Mouse (Mus musculus): Measurements from ENCODE around the gene Polr2c.
"Not testable (repeated sequence)": the region's sequence is repeated elsewhere in the genome, so short reads cannot be mapped to it uniquely, and the experiment has no call there.

Gene Polr2c

DNA sequence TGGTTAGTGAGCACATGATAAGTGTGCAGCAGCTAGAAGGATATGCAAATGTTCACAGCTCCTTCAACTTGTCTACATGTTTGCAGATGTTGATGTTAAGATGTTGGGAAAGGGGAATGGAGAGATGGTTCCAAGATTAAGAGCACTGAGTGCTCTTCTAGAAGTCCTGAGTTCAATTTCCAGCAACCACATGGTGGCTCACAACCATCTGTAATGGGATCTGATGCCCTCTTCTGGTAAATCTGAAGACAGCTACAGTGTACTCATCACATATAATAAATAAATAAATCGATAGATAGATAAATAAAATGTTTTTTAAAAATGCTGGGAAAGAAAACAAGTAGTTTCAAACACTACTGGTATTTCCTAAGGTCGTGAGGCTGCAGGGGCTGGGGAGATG is 16.1 kb upstream of the Polr2c start:
- DNase-seq, result no peak

DNA sequence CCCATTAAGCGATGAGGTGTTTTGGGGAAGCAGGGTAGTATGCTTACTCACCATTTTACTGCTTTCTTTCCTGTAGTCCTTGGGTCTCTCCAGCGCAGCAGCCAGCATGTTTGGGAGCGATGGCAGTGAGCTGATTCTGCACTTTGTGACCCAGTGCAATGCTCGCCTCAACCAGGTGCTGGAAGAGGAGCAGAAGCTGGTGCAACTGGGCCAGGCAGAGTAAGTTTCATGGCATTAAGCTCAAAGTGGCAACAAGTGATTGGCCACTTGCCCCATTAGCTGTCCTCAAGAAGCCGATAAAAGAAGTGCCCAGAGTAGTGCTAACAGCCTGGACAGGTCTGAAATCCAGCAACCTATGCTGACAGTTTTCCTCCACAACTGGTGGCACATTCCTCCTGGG is 7.2 kb upstream of the Polr2c start:
- DNase-seq, result no peak

DNA sequence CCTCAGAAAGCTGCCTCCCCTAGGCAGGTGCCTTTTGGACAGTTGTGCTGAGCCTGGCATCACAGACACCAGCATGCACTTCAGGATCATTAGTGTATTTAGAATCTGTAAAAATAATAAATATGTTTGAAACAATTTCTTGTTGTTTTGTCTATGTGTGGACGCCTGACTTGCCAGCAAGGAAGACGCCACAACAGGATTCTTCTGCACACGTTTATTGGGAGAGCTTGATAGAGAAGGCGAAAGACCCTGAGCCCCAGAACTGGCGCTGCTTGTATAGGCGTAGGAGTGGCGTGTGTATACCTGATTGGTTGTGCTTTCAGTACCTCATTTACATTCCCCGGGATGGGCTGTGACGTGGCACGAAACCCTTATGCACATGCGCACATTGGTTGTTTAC is 2.5 kb upstream of the Polr2c start:
- not testable (repeated sequence) for DNase-seq

DNA sequence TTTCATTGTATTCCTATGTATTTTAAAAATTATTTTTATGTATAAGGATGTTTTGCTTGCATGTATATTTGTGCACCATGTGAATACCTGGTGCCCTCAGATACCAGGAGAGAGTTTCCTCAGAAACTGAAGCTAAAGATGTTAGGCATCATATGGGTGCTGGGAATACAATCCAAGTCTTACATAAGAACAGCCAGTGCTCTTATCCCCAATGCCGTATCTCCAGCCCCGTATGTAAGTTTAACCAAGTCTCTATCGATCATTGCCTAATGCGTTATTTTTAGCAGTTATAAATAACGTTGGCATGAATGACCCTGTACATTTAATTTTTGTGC is 272 bp upstream of the Polr2c start:
- no peak for DNase-seq

DNA sequence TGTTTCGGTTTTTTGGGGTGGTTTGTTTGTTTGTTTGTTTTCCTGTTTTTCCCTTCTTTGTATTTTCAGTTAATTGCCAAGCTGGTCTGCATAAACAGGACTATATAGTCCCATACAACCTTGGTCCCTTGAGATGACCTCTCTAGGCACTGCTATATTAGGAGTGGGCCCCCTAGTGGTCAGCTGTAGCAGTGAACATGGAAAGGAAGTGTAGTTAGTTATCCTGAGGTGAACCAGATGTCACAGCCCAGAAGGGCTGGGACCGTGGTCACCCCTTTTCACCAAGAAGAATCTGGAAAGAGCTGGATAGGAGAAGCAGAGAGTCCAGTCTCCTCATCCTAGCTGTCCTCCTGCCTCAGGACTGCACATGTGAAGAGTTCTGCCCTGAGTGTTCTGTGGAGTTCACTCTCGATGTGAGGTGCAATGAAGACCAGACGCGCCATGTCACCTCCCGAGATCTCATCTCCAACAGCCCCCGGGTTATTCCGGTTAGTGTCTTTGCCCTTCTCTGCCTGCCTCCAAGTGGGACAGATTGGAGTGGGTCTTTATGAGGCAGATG is 4.2 kb downstream of the Polr2c start:
- DNase-seq, result peak; percentile 80

DNA sequence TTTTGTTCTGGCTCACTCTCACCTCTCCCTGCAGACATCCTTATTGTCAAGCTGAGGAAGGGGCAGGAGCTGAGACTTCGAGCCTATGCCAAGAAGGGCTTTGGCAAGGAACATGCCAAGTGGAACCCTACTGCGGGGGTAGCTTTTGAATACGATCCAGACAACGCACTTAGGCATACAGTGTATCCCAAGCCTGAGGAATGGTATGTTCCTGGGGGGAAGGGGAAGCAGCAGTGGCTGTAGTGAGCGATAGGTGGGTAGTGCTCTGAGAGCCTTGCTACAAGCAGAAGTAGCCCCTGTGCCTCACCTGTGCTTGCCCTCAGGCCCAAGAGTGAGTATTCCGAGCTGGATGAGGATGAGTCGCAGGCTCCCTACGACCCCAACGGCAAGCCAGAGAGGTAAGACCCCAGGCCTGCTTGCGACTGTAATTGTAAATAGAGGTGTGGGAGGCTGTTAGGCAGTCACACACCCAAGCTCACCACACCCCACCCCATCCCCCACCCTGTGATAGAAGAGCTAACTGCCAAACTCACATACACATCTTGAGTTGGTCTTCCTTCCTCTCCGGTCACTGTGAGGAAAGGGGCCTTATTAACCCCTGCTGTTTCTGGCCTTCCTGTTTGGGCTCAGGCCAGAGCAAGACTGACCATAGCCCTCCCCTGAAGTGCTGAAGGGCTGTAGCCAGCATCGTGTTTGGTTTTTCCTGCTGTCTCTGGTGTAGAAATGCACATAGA is 5.4 kb downstream of the Polr2c start:
- no peak for DNase-seq

DNA sequence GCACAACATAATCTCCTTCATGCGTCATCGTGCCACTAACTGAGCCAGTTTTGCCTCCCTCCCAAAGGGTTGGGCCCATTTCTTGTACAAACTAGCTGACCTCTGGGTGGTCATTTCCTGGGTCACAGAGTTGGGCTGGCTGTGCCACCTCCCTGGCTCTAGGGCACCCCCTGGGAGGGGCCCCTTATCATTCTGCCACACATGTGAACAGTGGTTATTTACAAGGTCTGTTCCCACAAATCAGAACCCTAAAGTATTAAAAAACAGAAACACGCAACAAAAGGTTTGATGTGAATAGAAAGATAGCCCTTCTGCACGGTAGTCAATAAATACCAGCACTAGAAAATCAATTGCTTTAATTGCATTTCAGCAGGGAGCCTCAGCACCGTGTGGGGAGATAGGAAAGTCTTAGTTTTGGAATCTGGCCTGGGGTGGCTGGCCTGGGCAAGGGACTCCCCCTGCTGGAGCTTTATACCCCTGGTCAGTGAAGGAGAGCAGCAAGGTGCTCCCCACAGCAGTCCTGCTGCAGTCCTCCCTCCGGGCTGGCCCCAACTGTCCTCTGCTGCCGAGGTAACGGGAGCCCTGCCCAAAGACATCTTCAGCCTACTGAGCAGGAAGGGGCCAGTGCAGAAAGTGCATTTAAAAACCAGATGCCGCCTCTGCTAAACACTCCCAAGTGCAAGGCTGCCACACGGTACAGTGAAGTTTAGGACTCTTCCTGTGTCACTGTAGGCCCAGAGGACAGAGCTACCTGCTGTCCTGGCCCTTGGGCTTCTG is 6.8 kb downstream of the Polr2c start:
- DNase-seq, result no peak

DNA sequence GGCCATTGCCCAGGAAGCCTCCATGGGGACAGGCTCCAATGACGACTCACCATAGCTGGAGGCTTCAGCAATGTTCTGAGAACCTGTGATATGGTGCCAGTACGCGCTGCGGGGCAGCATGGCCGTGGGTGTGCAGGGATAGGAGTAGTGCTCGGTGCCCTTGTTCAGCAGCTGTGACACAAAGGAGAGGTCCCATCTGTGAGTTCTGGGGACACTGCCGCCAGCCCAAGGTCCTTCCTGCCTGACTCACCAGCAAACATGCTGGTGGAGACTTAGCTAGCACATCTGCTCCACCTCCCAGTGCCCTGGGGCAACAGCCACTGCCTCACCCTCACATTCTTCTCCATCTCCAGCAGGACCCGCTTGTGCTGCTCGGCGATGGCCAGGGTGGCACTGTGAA is 8.0 kb downstream of the Polr2c start:
- DNase-seq, result no peak

DNA sequence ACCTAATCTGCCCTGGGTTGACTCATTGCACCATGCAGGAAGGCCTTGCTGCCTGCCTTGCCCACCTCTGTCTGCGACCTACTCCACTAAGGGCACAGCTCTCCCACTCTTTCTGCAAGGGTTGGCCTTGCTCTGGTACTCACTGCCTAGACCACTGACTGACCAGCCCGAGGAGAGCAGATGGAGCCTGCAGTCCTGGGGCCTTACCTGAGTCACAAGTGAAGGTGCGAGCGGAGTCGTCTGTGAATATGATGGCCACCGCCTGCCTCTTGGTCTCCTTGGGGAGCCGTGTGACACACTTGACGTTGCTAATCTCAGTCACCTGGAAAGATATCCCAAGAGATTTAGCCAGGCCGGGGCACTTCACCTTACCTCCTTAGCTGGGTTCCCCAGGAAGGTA is 9.7 kb downstream of the Polr2c start:
- no peak for DNase-seq

DNA sequence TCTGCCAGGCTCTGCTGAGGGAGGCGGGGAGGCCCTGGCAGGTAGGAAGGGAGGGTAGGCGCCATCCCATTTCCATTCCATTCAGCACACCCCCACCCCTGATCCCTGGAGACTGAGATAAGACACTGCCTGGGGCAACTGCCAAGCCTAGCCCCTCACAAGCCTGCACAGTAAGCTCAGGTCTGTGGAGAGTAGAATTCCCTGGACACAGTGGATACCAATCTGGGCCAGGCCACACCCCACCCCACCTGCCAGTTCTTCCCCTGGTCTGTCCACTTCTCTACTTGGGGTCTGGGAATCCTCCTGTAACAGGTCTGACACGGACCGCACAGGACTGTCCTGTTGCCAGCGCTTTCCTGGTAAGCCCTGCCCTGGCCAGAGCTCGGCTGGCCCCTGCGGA is 11.9 kb downstream of the Polr2c start:
- DNase-seq, result no peak

DNA sequence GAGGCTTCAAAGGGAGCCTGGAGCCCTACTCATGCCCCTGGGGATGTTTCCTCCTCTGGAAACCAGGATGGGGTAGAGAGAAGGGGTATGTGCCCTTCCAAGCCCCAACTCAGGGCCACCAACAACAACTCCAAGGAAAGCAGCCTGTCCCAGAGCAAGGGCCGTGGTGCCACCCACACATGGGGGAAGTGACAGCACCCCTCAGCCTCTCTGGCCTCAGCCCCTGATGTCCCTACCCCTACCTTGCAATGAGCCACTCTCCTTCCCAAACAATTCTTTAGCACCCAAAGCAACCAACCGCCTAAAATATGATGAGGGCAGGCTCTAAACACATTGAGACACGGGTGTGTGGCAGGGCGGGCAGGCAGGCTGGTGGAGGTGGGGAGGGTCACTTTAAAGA is 12.8 kb downstream of the Polr2c start:
- no peak for DNase-seq

DNA sequence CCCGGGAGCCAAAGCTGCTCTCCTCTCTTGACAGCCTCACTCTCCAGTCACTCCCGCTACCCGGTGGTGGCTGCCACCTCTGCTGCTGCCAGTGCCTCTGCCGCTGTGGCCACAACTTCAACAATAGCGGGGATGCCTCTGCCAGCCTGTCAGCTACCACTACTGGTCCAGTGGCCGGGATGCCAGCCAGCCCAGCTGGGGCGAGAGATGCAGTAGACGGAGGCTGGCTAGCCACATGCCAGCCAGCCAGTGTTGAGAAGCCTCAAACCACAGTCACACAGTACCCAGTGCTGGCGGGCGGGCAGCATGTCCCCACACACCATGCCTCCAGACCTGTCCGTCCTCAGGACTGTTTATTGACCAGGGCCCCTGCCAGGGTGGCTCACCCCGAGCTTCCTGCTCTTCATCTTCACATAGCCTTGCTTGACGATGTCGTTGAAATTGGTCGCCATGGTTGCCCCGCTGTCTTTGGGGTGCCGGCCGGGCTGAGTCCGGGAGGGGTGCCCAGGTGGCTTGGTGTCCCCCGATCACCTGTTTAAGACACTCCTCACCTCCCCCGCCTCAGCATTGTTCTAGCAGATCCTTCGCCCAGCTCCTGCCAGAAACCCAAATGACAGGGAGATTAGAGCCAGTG is 13.3 kb downstream of the Polr2c start:
- DNase-seq, result peak; percentile 17

DNA sequence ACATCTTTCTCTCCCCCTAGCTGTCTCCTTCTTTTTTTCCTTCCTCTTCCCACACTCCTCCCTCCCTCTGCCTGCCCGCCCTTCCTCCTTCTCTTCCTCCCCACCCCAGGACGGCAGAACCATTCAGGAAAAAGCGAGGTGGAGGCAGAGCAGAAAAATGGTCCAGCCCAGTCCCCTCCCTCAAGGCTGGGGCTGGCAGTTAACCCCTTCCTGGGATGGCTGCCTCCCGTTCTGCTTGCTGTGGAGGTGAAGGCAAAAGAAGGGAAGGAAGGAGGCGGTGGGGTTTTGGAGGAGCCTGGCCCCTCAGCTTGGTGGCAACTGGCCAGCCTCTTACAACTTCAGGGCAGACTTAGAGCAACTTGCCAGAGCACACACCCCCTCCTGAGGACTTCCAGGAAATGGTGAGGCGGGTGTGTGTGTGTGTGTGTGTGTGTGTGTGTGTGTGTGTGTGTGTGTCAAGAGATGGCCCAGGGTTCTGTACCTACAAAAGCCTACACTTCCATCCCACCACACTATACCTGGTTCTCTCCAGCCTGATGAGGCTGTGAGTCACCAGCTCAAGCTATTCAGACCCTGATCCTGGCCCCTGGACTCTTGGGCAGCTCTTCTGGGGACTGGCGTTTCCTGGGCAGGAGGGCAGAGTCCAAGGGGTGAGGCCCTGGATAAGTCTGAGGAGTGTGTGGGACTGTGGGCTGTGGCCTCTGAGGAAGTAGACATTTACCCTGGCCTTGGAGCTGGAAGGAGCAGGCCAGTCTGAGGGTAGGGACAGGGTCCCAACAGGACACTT is 14.1 kb downstream of the Polr2c start:
- peak; percentile 65 for DNase-seq

DNA sequence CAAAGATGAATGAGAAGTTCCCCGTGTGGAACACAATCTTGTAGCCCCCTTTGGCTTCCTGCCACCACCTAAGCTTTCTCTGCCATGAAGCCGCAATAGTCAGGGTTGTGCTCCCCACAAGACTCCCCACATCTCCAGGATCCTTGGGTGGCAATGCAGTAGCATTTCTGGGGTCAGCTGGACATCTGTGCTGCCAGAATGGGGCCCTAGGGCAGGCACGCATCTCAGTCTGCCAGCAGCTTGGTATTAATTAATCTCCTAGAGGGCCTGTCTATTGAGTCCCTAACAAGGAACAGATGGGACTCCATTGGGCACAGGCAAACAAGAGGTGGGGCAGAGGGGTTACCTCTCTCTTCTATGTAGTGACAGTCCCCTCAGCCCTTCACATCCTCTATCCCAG is 14.9 kb downstream of the Polr2c start:
- no peak for DNase-seq

DNA sequence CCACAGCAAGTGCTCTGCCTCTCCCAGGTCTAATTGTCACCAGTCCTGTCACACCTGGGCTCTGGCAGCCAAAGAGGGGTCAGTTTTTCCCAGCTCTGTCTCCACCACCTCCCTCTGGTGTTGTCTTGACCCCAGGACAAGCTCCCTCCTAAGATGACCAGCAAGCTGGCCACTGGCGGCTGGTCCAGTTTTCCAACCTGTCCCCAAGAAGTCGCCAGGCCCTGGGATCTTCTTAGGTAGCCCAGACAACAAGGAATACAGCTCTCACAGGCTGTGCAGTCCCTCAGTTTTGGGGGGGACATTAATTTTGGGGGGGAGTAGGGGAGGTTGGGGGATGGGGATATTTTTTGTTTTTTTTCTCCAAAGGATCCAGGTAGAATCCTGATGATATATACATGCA is 15.3 kb downstream of the Polr2c start:
- no peak for DNase-seq

DNA sequence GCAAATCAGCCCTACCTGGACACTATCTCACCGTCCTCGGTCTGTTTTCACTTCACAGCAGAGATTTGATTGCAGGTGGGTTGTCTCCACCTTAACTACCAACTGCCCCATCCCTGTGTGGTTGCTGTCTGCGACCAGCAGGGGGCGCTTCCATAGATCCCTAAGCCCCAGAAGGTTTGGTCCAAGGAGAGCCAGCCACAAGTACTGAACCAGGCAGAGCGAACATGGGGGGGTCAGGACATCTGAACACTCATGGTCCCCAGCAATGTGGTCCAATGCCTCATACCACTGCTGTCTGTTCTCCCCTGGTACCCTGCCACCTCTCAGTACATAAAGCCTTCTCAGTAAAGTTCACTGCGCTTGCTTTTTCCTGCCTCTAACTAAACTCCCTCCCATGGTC is 17.1 kb downstream of the Polr2c start:
- peak; percentile 82 for DNase-seq

DNA sequence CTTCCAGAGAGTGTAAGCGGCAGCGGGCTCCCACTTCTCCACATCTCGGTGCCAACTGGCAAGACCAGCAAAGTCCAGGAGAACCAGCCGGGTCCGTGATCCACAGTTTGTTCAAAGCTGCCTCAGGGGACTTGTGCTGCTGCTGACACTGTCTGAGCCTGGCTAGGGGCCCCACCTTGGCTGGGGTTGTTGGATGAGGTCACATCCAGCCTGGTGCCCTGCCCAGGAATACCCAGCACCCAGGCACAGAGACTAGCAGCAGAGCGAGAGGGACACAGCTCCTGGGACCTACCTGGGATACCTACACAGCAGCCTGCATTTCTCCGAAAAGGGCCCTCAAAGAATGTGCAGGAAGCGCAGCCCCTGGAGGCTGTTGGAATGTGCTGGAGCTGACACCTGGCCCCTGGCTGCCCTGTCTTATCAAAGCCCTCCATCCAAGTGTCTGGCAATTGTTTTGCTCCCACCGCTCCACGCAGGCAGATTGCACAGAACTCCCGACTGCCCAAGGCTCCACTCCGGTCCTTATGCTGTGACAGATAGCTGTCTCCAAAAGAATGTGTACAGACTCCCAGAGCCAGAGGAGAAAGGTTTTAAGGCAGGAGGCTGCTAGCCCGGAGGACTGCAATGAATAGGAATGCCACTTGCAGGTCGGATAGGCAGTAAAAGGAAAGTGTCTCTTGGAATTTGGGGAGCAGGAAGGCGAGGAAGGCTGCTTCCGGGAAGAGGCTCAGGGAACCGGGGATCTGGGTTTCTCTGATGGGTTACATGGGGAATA is 18.0 kb downstream of the Polr2c start:
- DNase-seq, result peak; percentile 42

DNA sequence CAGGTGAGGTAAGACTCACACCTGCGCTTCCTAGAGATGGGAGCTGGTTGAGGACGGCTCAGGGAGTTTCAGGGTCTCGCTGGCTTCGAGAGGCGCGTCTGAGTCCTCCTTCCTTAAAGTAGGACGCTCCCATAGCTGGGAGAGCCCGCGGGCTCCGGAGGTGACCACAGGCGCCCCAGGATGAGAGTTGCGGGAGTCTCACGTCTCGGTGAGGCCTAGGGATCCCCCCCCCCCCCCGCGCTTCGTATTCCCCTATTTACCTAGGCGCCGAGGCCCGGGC is 18.6 kb downstream of the Polr2c start:
- no peak for DNase-seq

DNA sequence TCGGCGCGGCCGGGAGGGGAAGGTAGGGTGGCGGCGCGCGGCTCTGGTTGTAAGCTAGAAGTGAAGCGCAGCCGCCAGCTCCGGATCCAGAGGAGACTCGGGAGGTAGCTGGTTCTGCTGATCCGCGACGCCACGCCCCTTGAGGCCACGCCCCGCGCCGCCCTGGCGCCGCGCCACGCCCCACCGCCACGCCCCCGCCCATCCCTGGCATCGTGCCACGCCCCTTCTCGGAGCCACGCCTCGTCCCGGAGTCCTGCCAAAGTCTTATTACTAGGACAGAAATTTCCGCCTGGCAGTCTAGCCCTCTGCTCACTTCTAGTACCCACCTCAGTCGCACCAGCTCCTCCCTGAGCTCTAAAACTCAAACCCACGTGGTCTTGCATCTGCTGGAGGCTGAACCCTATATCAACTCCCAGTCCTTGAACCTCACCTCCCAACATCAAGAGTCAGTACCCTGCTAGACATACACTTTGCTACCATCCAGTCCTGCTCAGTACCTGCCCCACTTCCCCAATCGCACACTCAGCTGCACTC is 19.0 kb downstream of the Polr2c start, which contains the start of gene Dok4:
Dok4 (minus strand) TSS at position 134 of the 534 bp plus-strand sequence.
- peak; percentile 96 for DNase-seq

DNA sequence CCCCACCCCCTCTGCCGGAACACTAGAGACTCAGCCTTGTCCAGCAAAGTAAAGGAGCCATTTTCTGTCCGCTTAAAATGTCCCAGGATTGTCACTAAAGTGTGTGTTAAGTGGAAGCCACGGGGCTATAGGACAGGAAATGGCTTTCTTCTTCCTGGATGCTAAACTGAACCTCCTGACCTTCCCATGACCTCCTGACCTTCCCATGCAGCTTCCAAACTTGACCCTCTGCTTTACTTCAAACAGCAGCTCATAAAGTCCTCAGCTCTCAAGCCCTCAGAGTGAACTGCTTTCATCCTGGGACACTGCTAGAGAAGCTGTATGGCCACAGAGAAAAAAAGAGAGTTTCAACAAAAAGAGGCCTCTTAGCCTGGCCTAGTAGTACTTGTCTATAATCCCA is 19.6 kb downstream of the Polr2c start:
- no peak for DNase-seq

DNA sequence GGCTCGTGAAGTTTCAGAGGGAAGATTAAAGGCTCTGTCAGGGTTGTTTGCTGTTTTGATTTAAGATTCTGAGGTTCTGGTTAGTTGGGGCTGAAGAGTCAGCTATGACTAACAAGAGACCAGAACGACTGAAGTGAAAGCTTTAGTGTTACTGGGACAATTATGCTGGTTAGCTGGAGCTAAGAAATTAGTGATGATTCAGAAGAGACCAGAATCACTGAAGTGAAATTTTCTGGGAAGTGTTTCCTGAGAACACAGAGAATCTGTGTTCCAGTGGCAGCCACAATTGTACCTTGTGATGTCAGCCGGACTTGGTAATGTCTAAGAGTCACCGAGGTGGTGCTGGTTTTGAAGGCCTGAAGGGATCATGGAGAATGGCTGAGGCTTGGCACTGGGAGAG is 23.5 kb downstream of the Polr2c start:
- no peak for DNase-seq

DNA sequence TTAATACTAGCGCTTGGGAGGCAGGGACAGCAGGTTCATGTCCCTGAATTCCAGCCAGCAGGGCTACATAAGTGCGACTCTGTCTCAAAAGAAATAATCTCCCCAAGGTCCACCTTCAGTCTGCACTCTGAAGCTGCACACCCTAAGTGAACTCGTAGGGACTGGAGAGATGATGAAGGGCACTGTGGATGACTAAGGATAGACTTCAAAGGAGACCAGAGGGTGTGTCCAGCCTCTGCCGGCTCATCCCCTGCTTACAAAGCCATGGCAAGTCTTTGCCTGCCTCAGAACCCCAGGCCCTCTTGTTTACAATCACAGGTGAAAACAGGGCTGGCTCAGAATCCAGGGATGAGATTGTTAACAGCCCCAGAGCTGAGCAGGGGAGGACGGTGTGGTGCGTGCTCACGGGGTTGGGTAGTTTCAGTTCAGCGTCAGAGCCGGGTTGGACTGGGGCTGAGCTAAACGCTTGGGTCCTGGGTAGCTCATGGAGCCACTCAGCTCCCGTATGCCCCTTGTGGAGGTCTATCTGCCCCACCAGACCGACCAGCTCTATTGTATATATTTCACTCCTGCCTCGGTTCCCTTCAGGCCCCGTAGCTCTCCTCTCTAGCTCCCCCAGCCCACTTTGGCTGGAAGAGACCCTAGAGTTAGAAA is 31.3 kb downstream of the Polr2c start:
- no peak for DNase-seq
